Mouse (Mus musculus): ENCODE measurements around the gene Mrpl51.
"Not testable (repeated sequence)": the region's sequence is repeated elsewhere in the genome, so short reads cannot be mapped to it uniquely, and the experiment has no call there.

GRCm38 (mm10) chr6:125161971-125162370 lies 29.6 kb upstream of the Mrpl51 start:
- peak; percentile 65 for TF ChIP-seq CTCF (IDR thresholded peaks at IDR 0.05)
- not testable (repeated sequence) for TF ChIP-seq POLR2A (IDR thresholded peaks at IDR 0.05; ENCODE audit: insufficient read depth, low read depth, low read length)
